Mouse (Mus musculus): ENCODE measurements around the gene Olfr649.

GRCm38 (mm10) chr7:104243616-104244015 is 47.8 kb upstream of the Olfr649 start:
- no peak for TF ChIP-seq HCFC1 (IDR thresholded peaks at IDR 0.05; ENCODE audit: borderline replicate concordance, insufficient read depth, low read length)
- TF ChIP-seq CHD2 (IDR thresholded peaks at IDR 0.05; ENCODE audit: low read depth, low read length): no peak

Measured in ES-E14 (cell line).